ENCODE assay signal across 8 mouse cellular contexts in genomic region chr3:69005338-69006245, GRCm38 (mm10). TPM values are rescaled to one million over a fixed set of nuclear protein-coding genes. Genes with fewer than 3 reads are reported as not detected.
A peak's percentile ranks its signal among the peaks of the same experiment; 100 is the strongest.
DNase-seq lines count a peak whose midpoint lies in the region; ATAC-seq and TF ChIP-seq lines count a peak whose summit lies in the region.

No protein-coding gene starts in this region.

- peak overlapping the region; percentile 57 for H3K9ac ChIP-seq in midbrain, postnatal 0 days (replicated peaks; ENCODE audit: low read length, poor library complexity, severe bottlenecking)

- H3K4me2 ChIP-seq in midbrain, postnatal 0 days (ENCODE audit: low read depth, low read length, poor library complexity, severe bottlenecking): peak overlapping the region; percentile 100

- TF ChIP-seq CTCF in midbrain, postnatal 0 days (IDR thresholded peaks at IDR 0.05): peak; percentile 24

- H3K27me3 ChIP-seq in midbrain, postnatal 0 days (ENCODE audit: insufficient read depth, low read length): no peaks in the 10 kb centered on the region

- H3K4me1 ChIP-seq in midbrain, postnatal 0 days (ENCODE audit: insufficient read depth, low read length): 0 out of 2 replicates have a peak, but pooled peaks cover 3% of the 10 kb centered on the region

- no peaks in the 10 kb centered on the region for H3K9me3 ChIP-seq in midbrain, postnatal 0 days (ENCODE audit: low read length)

- H3K36me3 ChIP-seq in midbrain, postnatal 0 days (ENCODE audit: insufficient read depth, low read length): no peaks in the 10 kb centered on the region

- peak overlapping the region; percentile 97 for H3K4me3 ChIP-seq in midbrain, postnatal 0 days (ENCODE audit: low read depth, low read length)

- ATAC-seq in midbrain, postnatal 0 days (ENCODE audit: low FRiP score): peak; percentile 56

- peak; percentile 8 to 11 for DNase-seq in left cerebral cortex, adult 18-20 months (ENCODE audit: low spot score in 2 of 2)
- no peak for DNase-seq in left cerebral cortex, adult 11 months (ENCODE audit: low spot score)
- DNase-seq in embryo, embryonic 9.5 days (ENCODE audit: extremely low spot score): peak; percentile 78
- peak; percentile 97 for DNase-seq in heart, adult 11 months
- DNase-seq in kidney, adult 11 months: peak; percentile 54
- peak; percentile 82 for DNase-seq in liver
- DNase-seq in midbrain, postnatal 0 days (ENCODE audit: low spot score): peak; percentile 47
- DNase-seq in spleen, postnatal 14 days (ENCODE audit: low spot score in 2 of 2): peak; percentile 54 to 64

- H3K27ac ChIP-seq in midbrain, postnatal 0 days (ENCODE audit: low read depth, low read length): peak overlapping the region; percentile 63; the same call in 1 of the 2 replicates

- under 1% methylated on average over 71 of the region's 72 CpGs for WGBS in midbrain, postnatal 0 days

RNA-seq across cellular contexts. Expression of gene Smc4, which starts 1.1 kb away (rescaled TPM):
- 1 to 10 TPM; 3.9 to 5.1 TPM for total RNA-seq in left cerebral cortex, adult 18-20 months (2021)
- 7.4 and 16.5 TPM in 2 replicates for total RNA-seq in midbrain, postnatal 0 days (2014; rRNA removed)
- 14.4 and 18.1 TPM in 2 replicates for polyA plus RNA-seq in midbrain, postnatal 0 days (2015; fragmentation: Nextera tagmentation; extraction: Ambion mirVana)

RNA-seq across cellular contexts. Expression of gene Ift80, which starts 1.2 kb away (rescaled TPM):
- 10 to 100 TPM; 21.3 to 25.4 TPM for total RNA-seq in left cerebral cortex, adult 18-20 months (2021)
- total RNA-seq in midbrain, postnatal 0 days (2014; rRNA removed): 9.0 and 10.4 TPM in 2 replicates
- 3.7 and 3.8 TPM in 2 replicates for polyA plus RNA-seq in midbrain, postnatal 0 days (2015; fragmentation: Nextera tagmentation; extraction: Ambion mirVana)

RNA-seq across cellular contexts. Expression of gene Trim59, which starts 39.0 kb away (rescaled TPM):
- 10 to 100 TPM; 11.0 to 11.2 TPM for total RNA-seq in left cerebral cortex, adult 18-20 months (2021)
- total RNA-seq in midbrain, postnatal 0 days (2014; rRNA removed): 5.5 and 7.1 TPM in 2 replicates
- polyA plus RNA-seq in midbrain, postnatal 0 days (2015; fragmentation: Nextera tagmentation; extraction: Ambion mirVana): 17.1 and 17.6 TPM in 2 replicates
